Mouse (Mus musculus): ENCODE results near the gene Tcte2. TPM values are rescaled to one million over a fixed set of nuclear protein-coding genes. Genes with fewer than 3 reads are reported as not detected.

Gene Tcte2
- total and polyA plus RNA-seq, 3 experiments = 0.16 TPM; not detected in 2

- no peak for DNase-seq (ENCODE audit: low spot score)
- Histone ChIP-seq H3K4me1 (ENCODE audit: insufficient read depth, low read depth, low read length) (no peaks in the 10 kb centered on the region), H3K36me3 (replicated peaks) (no peaks in the 10 kb centered on the region), H3K27me3 (ENCODE audit: insufficient read depth, low read length) (no peaks in the 10 kb centered on the region), H3K9me3 (replicated peaks) (peaks cover 66% of the 10 kb centered on the region), H3K4me3 (ENCODE audit: low read depth, low read length) (no peak overlapping the region)
- no peak for ATAC-seq (ENCODE audit: extremely low read depth, insufficient number of reproducible peaks, low FRiP score, poor library complexity, severe bottlenecking)
- TF ChIP-seq TAL1 (conservative IDR thresholded peaks at IDR 0.05; ENCODE audit: low read depth, low read length) = no peak
- TF ChIP-seq GATA1 (IDR thresholded peaks at IDR 0.05; ENCODE audit: borderline replicate concordance, low read length) = no peak
- no peak for TF ChIP-seq CTCF (IDR thresholded peaks at IDR 0.05; ENCODE audit: low read depth, low read length)
- TF ChIP-seq GATA2 (IDR thresholded peaks at IDR 0.05; ENCODE audit: borderline replicate concordance, low read depth, low read length) = no peak
- TF ChIP-seq POLR2AphosphoS5 (IDR thresholded peaks at IDR 0.05; ENCODE audit: insufficient replicate concordance, low read depth, low read length) = no peak
These were observed 74.0 kb downstream of the Tcte2 start for GRCm38 (mm10) chr17:13687656-13688055.

DNA sequence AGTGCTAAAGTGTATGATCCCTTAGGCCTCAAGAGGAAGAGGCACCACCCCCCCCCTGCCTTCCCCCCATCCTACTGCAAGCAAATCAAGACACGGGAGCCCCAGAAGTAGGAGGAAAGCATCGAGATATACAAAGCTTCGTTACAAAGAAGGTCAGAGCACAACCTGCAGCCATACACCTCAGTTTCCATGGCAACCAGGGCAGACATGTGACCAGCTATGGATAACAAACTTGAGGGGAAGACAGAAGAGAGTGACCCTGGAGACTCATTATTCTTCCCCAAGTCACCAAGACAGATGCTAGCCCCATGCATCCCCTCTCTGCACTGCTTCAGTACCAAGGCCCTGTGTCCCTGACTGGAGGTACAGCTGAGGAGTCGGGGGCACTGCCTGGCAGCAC lies 74.5 kb downstream of the Tcte2 start:
- H3K4me1 ChIP-seq (ENCODE audit: insufficient read depth, low read depth, low read length) = no peaks in the 10 kb centered on the region
- TF ChIP-seq POLR2AphosphoS5 (IDR thresholded peaks at IDR 0.05; ENCODE audit: insufficient replicate concordance, low read depth, low read length) = no peak
- TF ChIP-seq TAL1 (conservative IDR thresholded peaks at IDR 0.05; ENCODE audit: low read depth, low read length) = no peak
- TF ChIP-seq GATA1 (IDR thresholded peaks at IDR 0.05; ENCODE audit: borderline replicate concordance, low read length) = no peak
- TF ChIP-seq GATA2 (IDR thresholded peaks at IDR 0.05; ENCODE audit: borderline replicate concordance, low read depth, low read length) = no peak
- no peak for TF ChIP-seq CTCF (IDR thresholded peaks at IDR 0.05; ENCODE audit: low read depth, low read length)
- no peak overlapping the region for H3K4me3 ChIP-seq (ENCODE audit: low read depth, low read length)
- peaks cover 69% of the 10 kb centered on the region for H3K9me3 ChIP-seq (replicated peaks)
- ATAC-seq (ENCODE audit: extremely low read depth, insufficient number of reproducible peaks, low FRiP score, poor library complexity, severe bottlenecking) (no peak), DNase-seq (ENCODE audit: low spot score) (no peak)
- no peaks in the 10 kb centered on the region for H3K36me3 ChIP-seq (replicated peaks)
- no peaks in the 10 kb centered on the region for H3K27me3 ChIP-seq (ENCODE audit: insufficient read depth, low read length)

DNA sequence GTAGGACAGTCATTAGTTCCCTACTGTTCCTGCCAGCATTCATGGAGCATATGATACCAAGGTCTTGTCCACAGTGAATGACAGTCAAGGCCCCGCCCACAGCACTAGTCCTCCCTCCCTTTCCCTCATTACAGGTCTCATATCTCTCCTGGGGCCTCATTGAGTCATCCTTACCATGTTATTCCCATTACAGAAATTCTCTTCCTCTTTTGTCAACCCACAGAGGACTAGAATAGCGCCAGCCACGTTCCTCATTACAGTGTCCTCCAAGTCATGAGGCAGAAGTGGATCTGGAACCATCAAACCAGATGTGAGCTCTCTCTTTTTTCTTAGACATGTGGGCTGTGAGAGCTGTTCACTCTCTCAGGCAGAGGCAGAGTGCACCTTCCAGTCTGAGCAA lies 76.0 kb downstream of the Tcte2 start:
- no peaks in the 10 kb centered on the region for H3K4me1 ChIP-seq (ENCODE audit: insufficient read depth, low read depth, low read length)
- no peaks in the 10 kb centered on the region for H3K27me3 ChIP-seq (ENCODE audit: insufficient read depth, low read length)
- no peak for ATAC-seq (ENCODE audit: extremely low read depth, insufficient number of reproducible peaks, low FRiP score, poor library complexity, severe bottlenecking)
- DNase-seq (ENCODE audit: low spot score) = no peak
- TF ChIP-seq POLR2AphosphoS5 (IDR thresholded peaks at IDR 0.05; ENCODE audit: insufficient replicate concordance, low read depth, low read length) (no peak), CTCF (IDR thresholded peaks at IDR 0.05; ENCODE audit: low read depth, low read length) (no peak), GATA1 (IDR thresholded peaks at IDR 0.05; ENCODE audit: borderline replicate concordance, low read length) (no peak), TAL1 (conservative IDR thresholded peaks at IDR 0.05; ENCODE audit: low read depth, low read length) (no peak), GATA2 (IDR thresholded peaks at IDR 0.05; ENCODE audit: borderline replicate concordance, low read depth, low read length) (no peak)
- no peak overlapping the region for H3K4me3 ChIP-seq (ENCODE audit: low read depth, low read length)
- peaks cover 66% of the 10 kb centered on the region for H3K9me3 ChIP-seq (replicated peaks)
- no peaks in the 10 kb centered on the region for H3K36me3 ChIP-seq (replicated peaks)

GRCm38 (mm10) chr17:13684256-13684655 lies 77.4 kb downstream of the Tcte2 start:
- Histone ChIP-seq H3K27me3 (ENCODE audit: insufficient read depth, low read length) (no peaks in the 10 kb centered on the region), H3K4me3 (ENCODE audit: low read depth, low read length) (no peak overlapping the region), H3K4me1 (ENCODE audit: insufficient read depth, low read depth, low read length) (no peaks in the 10 kb centered on the region), H3K36me3 (replicated peaks) (no peaks in the 10 kb centered on the region), H3K9me3 (replicated peaks) (peaks cover 72% of the 10 kb centered on the region)
- DNase-seq (ENCODE audit: low spot score) (no peak), ATAC-seq (ENCODE audit: extremely low read depth, insufficient number of reproducible peaks, low FRiP score, poor library complexity, severe bottlenecking) (no peak)
- TF ChIP-seq GATA1 (IDR thresholded peaks at IDR 0.05; ENCODE audit: borderline replicate concordance, low read length) = no peak
- no peak for TF ChIP-seq GATA2 (IDR thresholded peaks at IDR 0.05; ENCODE audit: borderline replicate concordance, low read depth, low read length)
- no peak for TF ChIP-seq POLR2AphosphoS5 (IDR thresholded peaks at IDR 0.05; ENCODE audit: insufficient replicate concordance, low read depth, low read length)
- TF ChIP-seq TAL1 (conservative IDR thresholded peaks at IDR 0.05; ENCODE audit: low read depth, low read length) = no peak

GRCm38 (mm10) chr17:13683411-13684174 lies 78.0 kb downstream of the Tcte2 start:
- Histone ChIP-seq H3K4me3 (ENCODE audit: low read depth, low read length) (no peak overlapping the region), H3K4me1 (ENCODE audit: insufficient read depth, low read depth, low read length) (no peaks in the 10 kb centered on the region), H3K9me3 (replicated peaks) (peaks cover 67% of the 10 kb centered on the region), H3K36me3 (replicated peaks) (no peaks in the 10 kb centered on the region), H3K27me3 (ENCODE audit: insufficient read depth, low read length) (no peaks in the 10 kb centered on the region)
- ATAC-seq (ENCODE audit: extremely low read depth, insufficient number of reproducible peaks, low FRiP score, poor library complexity, severe bottlenecking) = no peak
- DNase-seq (ENCODE audit: low spot score) = no peak
- no peak for TF ChIP-seq GATA2 (IDR thresholded peaks at IDR 0.05; ENCODE audit: borderline replicate concordance, low read depth, low read length)
- TF ChIP-seq POLR2AphosphoS5 (IDR thresholded peaks at IDR 0.05; ENCODE audit: insufficient replicate concordance, low read depth, low read length) = no peak
- no peak for TF ChIP-seq GATA1 (IDR thresholded peaks at IDR 0.05; ENCODE audit: borderline replicate concordance, low read length)
- no peak for TF ChIP-seq TAL1 (conservative IDR thresholded peaks at IDR 0.05; ENCODE audit: low read depth, low read length)
- TF ChIP-seq CTCF (IDR thresholded peaks at IDR 0.05; ENCODE audit: low read depth, low read length) = no peak

DNA sequence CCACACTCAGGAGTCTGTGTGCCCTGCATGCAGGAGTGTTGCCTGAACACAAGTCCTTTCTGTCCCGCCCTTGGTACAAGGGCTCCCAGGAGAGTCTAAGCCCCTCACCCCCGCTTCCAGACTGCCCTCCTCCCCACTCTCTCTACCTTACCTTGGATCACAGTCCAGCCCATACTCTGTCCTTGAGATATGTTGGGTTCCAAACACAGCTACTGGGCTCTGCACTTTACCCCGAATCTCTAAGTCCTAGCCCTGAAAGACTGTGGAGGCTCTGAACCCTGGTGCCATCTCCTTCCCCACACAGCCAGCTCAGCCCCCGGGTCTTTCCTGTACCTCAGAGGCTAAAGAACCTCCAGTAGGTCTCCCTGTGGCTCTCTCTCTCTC lies 78.6 kb downstream of the Tcte2 start:
- Histone ChIP-seq H3K27me3 (ENCODE audit: insufficient read depth, low read length) (no peaks in the 10 kb centered on the region), H3K36me3 (replicated peaks) (no peaks in the 10 kb centered on the region), H3K4me3 (ENCODE audit: low read depth, low read length) (no peak overlapping the region), H3K9me3 (replicated peaks) (peaks cover 68% of the 10 kb centered on the region), H3K4me1 (ENCODE audit: insufficient read depth, low read depth, low read length) (no peaks in the 10 kb centered on the region)
- no peak for ATAC-seq (ENCODE audit: extremely low read depth, insufficient number of reproducible peaks, low FRiP score, poor library complexity, severe bottlenecking)
- TF ChIP-seq TAL1 (conservative IDR thresholded peaks at IDR 0.05; ENCODE audit: low read depth, low read length) = no peak
- TF ChIP-seq CTCF (IDR thresholded peaks at IDR 0.05; ENCODE audit: low read depth, low read length) = no peak
- no peak for TF ChIP-seq GATA1 (IDR thresholded peaks at IDR 0.05; ENCODE audit: borderline replicate concordance, low read length)
- no peak for TF ChIP-seq POLR2AphosphoS5 (IDR thresholded peaks at IDR 0.05; ENCODE audit: insufficient replicate concordance, low read depth, low read length)
- TF ChIP-seq GATA2 (IDR thresholded peaks at IDR 0.05; ENCODE audit: borderline replicate concordance, low read depth, low read length) = no peak
- no peak for DNase-seq (ENCODE audit: low spot score)

Measured in G1E (cell line).